Mouse (Mus musculus): ENCODE results near the gene Cdh5.

GRCm38 (mm10) chr8:104175848-104176527 lies 74.6 kb downstream of the Cdh5 start:
- TF ChIP-seq CTCF (conservative IDR thresholded peaks at IDR 0.05; ENCODE audit: low read length): no peak
- TF ChIP-seq NANOG (IDR thresholded peaks at IDR 0.05; ENCODE audit: borderline replicate concordance, low read length): no peak
- TF ChIP-seq POU5F1 (IDR thresholded peaks at IDR 0.05; ENCODE audit: borderline replicate concordance, low read length): no peak
